Mouse (Mus musculus): ENCODE measurements around the gene Col12a1. TPM values are rescaled to one million over a fixed set of nuclear protein-coding genes. Genes with fewer than 3 reads are reported as not detected.

Gene Col12a1
- polyA plus RNA-seq, 1 experiment from 2014 or later: 28.2 TPM

GRCm38 (mm10) chr9:79639430-79640090 lies 79.1 kb downstream of the Col12a1 start:
- Histone ChIP-seq H3K4me3 (ENCODE audit: low read depth, low read length) (no peak overlapping the region), H3K9me3 (replicated peaks; ENCODE audit: control insufficient read depth, low read length) (no peaks in the 10 kb centered on the region), H3K4me1 (ENCODE audit: control insufficient read depth, insufficient read depth, low read length) (no peaks in the 10 kb centered on the region), H3K27ac (replicated peaks; ENCODE audit: low read depth, low read length) (no peak overlapping the region), H3K4me2 (ENCODE audit: low read depth, low read length) (no peak overlapping the region), H3K36me3 (replicated peaks; ENCODE audit: control insufficient read depth, insufficient read depth, low read depth, low read length) (no peaks in the 10 kb centered on the region), H3K27me3 (ENCODE audit: control insufficient read depth, insufficient read depth, low read length) (no peaks in the 10 kb centered on the region), H3K9ac (replicated peaks; ENCODE audit: low read length) (no peak overlapping the region)
- WGBS: 66% methylated on average over 11 of the region's 11 CpGs
- ATAC-seq (replicated peaks; ENCODE audit: insufficient number of reproducible peaks, low FRiP score, low TSS enrichment, low read depth) (no peak), DNase-seq (ENCODE audit: low spot score) (no peak)

GRCm38 (mm10) chr9:79637879-79638278 lies 80.8 kb downstream of the Col12a1 start:
- no peaks in the 10 kb centered on the region for H3K36me3 ChIP-seq (replicated peaks; ENCODE audit: control insufficient read depth, insufficient read depth, low read depth, low read length)
- DNase-seq (ENCODE audit: low spot score) (no peak), ATAC-seq (replicated peaks; ENCODE audit: insufficient number of reproducible peaks, low FRiP score, low TSS enrichment, low read depth) (no peak)
- no peaks in the 10 kb centered on the region for H3K4me1 ChIP-seq (ENCODE audit: control insufficient read depth, insufficient read depth, low read length)
- no peaks in the 10 kb centered on the region for H3K9me3 ChIP-seq (replicated peaks; ENCODE audit: control insufficient read depth, low read length)
- 57% methylated on average over 4 of the region's 4 CpGs for WGBS
- no peaks in the 10 kb centered on the region for H3K27me3 ChIP-seq (ENCODE audit: control insufficient read depth, insufficient read depth, low read length)
- H3K9ac ChIP-seq (replicated peaks; ENCODE audit: low read length): no peak overlapping the region
- no peak overlapping the region for H3K4me2 ChIP-seq (ENCODE audit: low read depth, low read length)
- H3K4me3 ChIP-seq (ENCODE audit: low read depth, low read length): no peak overlapping the region
- H3K27ac ChIP-seq (replicated peaks; ENCODE audit: low read depth, low read length): no peak overlapping the region

GRCm38 (mm10) chr9:79634076-79634475 lies 84.6 kb downstream of the Col12a1 start:
- 94% methylated on average over 1 of the region's 1 CpGs for whole genome bisulfite sequencing
- no peak overlapping the region for H3K4me3 ChIP-seq (ENCODE audit: low read depth, low read length)
- H3K9ac ChIP-seq (replicated peaks; ENCODE audit: low read length): no peak overlapping the region
- H3K4me1 ChIP-seq (ENCODE audit: control insufficient read depth, insufficient read depth, low read length): no peaks in the 10 kb centered on the region
- no peaks in the 10 kb centered on the region for H3K9me3 ChIP-seq (replicated peaks; ENCODE audit: control insufficient read depth, low read length)
- H3K4me2 ChIP-seq (ENCODE audit: low read depth, low read length): no peak overlapping the region
- DNase-seq (ENCODE audit: low spot score) (no peak), ATAC-seq (replicated peaks; ENCODE audit: insufficient number of reproducible peaks, low FRiP score, low TSS enrichment, low read depth) (no peak)
- no peak overlapping the region for H3K27ac ChIP-seq (replicated peaks; ENCODE audit: low read depth, low read length)
- no peaks in the 10 kb centered on the region for H3K36me3 ChIP-seq (replicated peaks; ENCODE audit: control insufficient read depth, insufficient read depth, low read depth, low read length)
- no peaks in the 10 kb centered on the region for H3K27me3 ChIP-seq (ENCODE audit: control insufficient read depth, insufficient read depth, low read length)

GRCm38 (mm10) chr9:79631186-79631585 lies 87.4 kb downstream of the Col12a1 start:
- H3K4me3 ChIP-seq (ENCODE audit: low read depth, low read length): no peak overlapping the region
- 96% methylated on average over 7 of the region's 7 CpGs for WGBS
- DNase-seq (ENCODE audit: low spot score) (no peak), ATAC-seq (replicated peaks; ENCODE audit: insufficient number of reproducible peaks, low FRiP score, low TSS enrichment, low read depth) (no peak)
- no peaks in the 10 kb centered on the region for H3K9me3 ChIP-seq (replicated peaks; ENCODE audit: control insufficient read depth, low read length)
- H3K9ac ChIP-seq (replicated peaks; ENCODE audit: low read length): no peak overlapping the region
- H3K27ac ChIP-seq (replicated peaks; ENCODE audit: low read depth, low read length): no peak overlapping the region
- no peaks in the 10 kb centered on the region for H3K27me3 ChIP-seq (ENCODE audit: control insufficient read depth, insufficient read depth, low read length)
- H3K4me1 ChIP-seq (ENCODE audit: control insufficient read depth, insufficient read depth, low read length): no peaks in the 10 kb centered on the region
- no peak overlapping the region for H3K4me2 ChIP-seq (ENCODE audit: low read depth, low read length)
- H3K36me3 ChIP-seq (replicated peaks; ENCODE audit: control insufficient read depth, insufficient read depth, low read depth, low read length): no peaks in the 10 kb centered on the region

GRCm38 (mm10) chr9:79618839-79619597 lies 99.6 kb downstream of the Col12a1 start:
- DNase-seq (ENCODE audit: low spot score) (no peak), ATAC-seq (replicated peaks; ENCODE audit: insufficient number of reproducible peaks, low FRiP score, low TSS enrichment, low read depth) (no peak)
- Histone ChIP-seq H3K9me3 (replicated peaks; ENCODE audit: control insufficient read depth, low read length) (no peaks in the 10 kb centered on the region), H3K4me2 (ENCODE audit: low read depth, low read length) (no peak overlapping the region), H3K27me3 (ENCODE audit: control insufficient read depth, insufficient read depth, low read length) (no peaks in the 10 kb centered on the region), H3K27ac (replicated peaks; ENCODE audit: low read depth, low read length) (no peak overlapping the region), H3K9ac (replicated peaks; ENCODE audit: low read length) (no peak overlapping the region), H3K4me3 (ENCODE audit: low read depth, low read length) (no peak overlapping the region), H3K4me1 (ENCODE audit: control insufficient read depth, insufficient read depth, low read length) (no peaks in the 10 kb centered on the region), H3K36me3 (replicated peaks; ENCODE audit: control insufficient read depth, insufficient read depth, low read depth, low read length) (no peaks in the 10 kb centered on the region)
- 84% methylated on average over 6 of the region's 6 CpGs for WGBS

- H3K27ac ChIP-seq (replicated peaks; ENCODE audit: low read depth, low read length): no peak overlapping the region
- DNase-seq (ENCODE audit: low spot score) (peak; percentile 17), ATAC-seq (replicated peaks; ENCODE audit: insufficient number of reproducible peaks, low FRiP score, low TSS enrichment, low read depth) (no peak)
- no peak overlapping the region for H3K4me3 ChIP-seq (ENCODE audit: low read depth, low read length)
- H3K27me3 ChIP-seq (ENCODE audit: control insufficient read depth, insufficient read depth, low read length): no peaks in the 10 kb centered on the region
- no peaks in the 10 kb centered on the region for H3K36me3 ChIP-seq (replicated peaks; ENCODE audit: control insufficient read depth, insufficient read depth, low read depth, low read length)
- no peaks in the 10 kb centered on the region for H3K9me3 ChIP-seq (replicated peaks; ENCODE audit: control insufficient read depth, low read length)
- 29% methylated on average over 3 of the region's 3 CpGs for WGBS
- H3K9ac ChIP-seq (replicated peaks; ENCODE audit: low read length): no peak overlapping the region
- H3K4me1 ChIP-seq (ENCODE audit: control insufficient read depth, insufficient read depth, low read length): no peaks in the 10 kb centered on the region
- no peak overlapping the region for H3K4me2 ChIP-seq (ENCODE audit: low read depth, low read length)
These were observed 101.3 kb downstream of the Col12a1 start for GRCm38 (mm10) chr9:79617336-79617735.

- H3K27ac ChIP-seq (replicated peaks; ENCODE audit: low read depth, low read length): no peak overlapping the region
- no peaks in the 10 kb centered on the region for H3K27me3 ChIP-seq (ENCODE audit: control insufficient read depth, insufficient read depth, low read length)
- ATAC-seq (replicated peaks; ENCODE audit: insufficient number of reproducible peaks, low FRiP score, low TSS enrichment, low read depth) (no peak), DNase-seq (ENCODE audit: low spot score) (no peak)
- H3K9ac ChIP-seq (replicated peaks; ENCODE audit: low read length): no peak overlapping the region
- no peak overlapping the region for H3K4me2 ChIP-seq (ENCODE audit: low read depth, low read length)
- no peaks in the 10 kb centered on the region for H3K9me3 ChIP-seq (replicated peaks; ENCODE audit: control insufficient read depth, low read length)
- WGBS: 86% methylated on average over 5 of the region's 5 CpGs
- no peaks in the 10 kb centered on the region for H3K36me3 ChIP-seq (replicated peaks; ENCODE audit: control insufficient read depth, insufficient read depth, low read depth, low read length)
- H3K4me1 ChIP-seq (ENCODE audit: control insufficient read depth, insufficient read depth, low read length): no peaks in the 10 kb centered on the region
- no peak overlapping the region for H3K4me3 ChIP-seq (ENCODE audit: low read depth, low read length)
These were observed 102.6 kb downstream of the Col12a1 start for GRCm38 (mm10) chr9:79616040-79616439.

GRCm38 (mm10) chr9:79610286-79610685 lies 108.3 kb downstream of the Col12a1 start:
- no peak for DNase-seq (ENCODE audit: low spot score)
- Histone ChIP-seq H3K36me3 (replicated peaks; ENCODE audit: control insufficient read depth, insufficient read depth, low read depth, low read length) (no peaks in the 10 kb centered on the region), H3K27ac (replicated peaks; ENCODE audit: low read depth, low read length) (no peak overlapping the region), H3K9ac (replicated peaks; ENCODE audit: low read length) (no peak overlapping the region), H3K9me3 (replicated peaks; ENCODE audit: control insufficient read depth, low read length) (no peaks in the 10 kb centered on the region), H3K4me1 (ENCODE audit: control insufficient read depth, insufficient read depth, low read length) (peaks cover 2% of the 10 kb centered on the region; the same call in 1 of the 2 replicates), H3K4me2 (ENCODE audit: low read depth, low read length) (no peak overlapping the region), H3K4me3 (ENCODE audit: low read depth, low read length) (no peak overlapping the region), H3K27me3 (ENCODE audit: control insufficient read depth, insufficient read depth, low read length) (no peaks in the 10 kb centered on the region)
- ATAC-seq (replicated peaks; ENCODE audit: insufficient number of reproducible peaks, low FRiP score, low TSS enrichment, low read depth): no peak
- WGBS: 63% methylated on average over 6 of the region's 6 CpGs
